Mouse (Mus musculus) spleen, adult 2 months (tissue): ENCODE measurements around the gene Usp2.

ENCODE experiments used
- CTCF ChIP-seq: fragments of 200-500 bp; IDR thresholded peaks from 2 replicates; pipeline ENCODE4 v1.5.1; 2011; ENCODE audit warnings: mild to moderate bottlenecking, inconsistent platforms; ENCODE audit not compliant: insufficient read depth, insufficient read length, insufficient replicate concordance; ENCODE audit errors: extremely low read depth
- POLR2A ChIP-seq: fragments of 200-500 bp; IDR thresholded peaks from 2 replicates; pipeline ENCODE4 v1.6.1; 2011; ENCODE audit warnings: low read depth, low read length, inconsistent platforms

GRCm38 (mm10) chr9:44073115-44073514 is 6.3 kb downstream of the Usp2 start:
- TF ChIP-seq CTCF (no peak), POLR2A (no peak)
